Mouse (Mus musculus): ENCODE measurements around the gene Cisd1. TPM values are rescaled to one million over a fixed set of nuclear protein-coding genes. Genes with fewer than 3 reads are reported as not detected.
A peak's percentile ranks its signal among the peaks of the same experiment; 100 is the strongest.

Gene Cisd1
- polyA plus RNA-seq, 1 experiment = 9.6 TPM

- TF ChIP-seq CTCF (IDR thresholded peaks at IDR 0.05; ENCODE audit: extremely low read depth, insufficient read depth, insufficient read length, insufficient replicate concordance) (no peak), POLR2A (IDR thresholded peaks at IDR 0.05; ENCODE audit: low read depth, low read length) (no peak)
- WGBS = 47% methylated on average over 8 of the region's 8 CpGs
- H3K4me1 ChIP-seq (ENCODE audit: control insufficient read depth, insufficient read depth, insufficient read length) = peaks cover 4% of the 10 kb centered on the region; the same call in 1 of the 2 replicates
- H3K36me3 ChIP-seq (ENCODE audit: control insufficient read depth, insufficient read depth, low read length) = no peaks in the 10 kb centered on the region; the same call in 1 of the 2 replicates
- H3K27ac ChIP-seq (ENCODE audit: insufficient read depth, low read length) = no peak overlapping the region
- DNase-seq (ENCODE audit: low read depth in 1 of 2, low spot score in 2 of 2) = no peak
- no peaks in the 10 kb centered on the region for H3K27me3 ChIP-seq (ENCODE audit: control insufficient read depth, insufficient read depth, low read length)
- peak overlapping the region; percentile 75 for H3K4me3 ChIP-seq (ENCODE audit: extremely low read depth, insufficient read depth, insufficient read length)
Measured at GRCm38 (mm10) chr10:71284131-71284510, 60.6 kb downstream of the Cisd1 start.

Other genes with a start within 250 kb of the Cisd1 start
- 3.5 and 4.3 TPM in 2 replicates for gene Bicc1, start 185.3 kb downstream of the Cisd1 start, polyA plus RNA-seq (2012; rRNA removed)
- 6.2 and 6.4 TPM in 2 replicates for gene Tfam, start 106.7 kb downstream of the Cisd1 start, polyA plus RNA-seq (2012; rRNA removed)
- 29.4 and 48.9 TPM in 2 replicates for gene Ube2d1, start 59.7 kb downstream of the Cisd1 start, polyA plus RNA-seq (2012; rRNA removed)
- gene Ipmk, start 2.8 kb upstream of the Cisd1 start, polyA plus RNA-seq (2012; rRNA removed) = 4.5 and 6.0 TPM in 2 replicates